Mouse (Mus musculus) liver, adult 2 months (tissue): ENCODE results near the gene Prph. TPM values are rescaled to one million over a fixed set of nuclear protein-coding genes. Genes with fewer than 3 reads are reported as not detected.

Source experiments
- DNase-seq: peaks from one replicate; pipeline ENCODE4 v3.0.0-alpha.2; 2011; ENCODE audit warnings: low read depth, low spot score; ENCODE audit errors: extremely low read depth
- H3K27ac ChIP-seq: fragments of 200-500 bp; replicated peaks from 2 replicates; pipeline ENCODE4 v1.5.1; 2012; ENCODE audit warnings: low read depth, mild to moderate bottlenecking, control low read depth, inconsistent platforms, low read length; ENCODE audit not compliant: insufficient read depth
- H3K27me3 ChIP-seq: fragments of 200-500 bp; 2 replicates; pipeline ENCODE4 v1.6.1; 2012; ENCODE audit warnings: mild to moderate bottlenecking, moderate library complexity, low read length, inconsistent platforms; ENCODE audit not compliant: control insufficient read depth, insufficient read depth
- H3K36me3 ChIP-seq: fragments of 200-500 bp; 2 replicates; pipeline ENCODE4 v1.6.1; 2012; ENCODE audit warnings: low read length, inconsistent platforms; ENCODE audit not compliant: control insufficient read depth, insufficient read depth
- H3K4me1 ChIP-seq: fragments of 200-500 bp; 2 replicates; pipeline ENCODE4 v1.6.1; 2011; ENCODE audit warnings: low read length; ENCODE audit not compliant: control insufficient read depth, insufficient read depth
- H3K4me3 ChIP-seq: fragments of 200-500 bp; 2 replicates; pipeline ENCODE4 v1.5.1; 2011; ENCODE audit warnings: low read depth, mild to moderate bottlenecking, control low read depth, low read length, moderate library complexity; ENCODE audit not compliant: insufficient read depth
- H3K79me2 ChIP-seq: fragments of 200-500 bp; 2 replicates; pipeline ENCODE4 v1.6.1; 2012; ENCODE audit warnings: inconsistent platforms, mild to moderate bottlenecking, low read length, moderate library complexity; ENCODE audit not compliant: control insufficient read depth, insufficient read depth
- H3K9ac ChIP-seq: fragments of 200-500 bp; 2 replicates; pipeline ENCODE4 v1.6.1; 2012; ENCODE audit warnings: low read depth, mild to moderate bottlenecking, control low read depth, inconsistent platforms, low read length
- CTCF ChIP-seq: fragments of 200-500 bp; IDR thresholded peaks from 2 replicates; pipeline ENCODE4 v1.5.1; 2011; ENCODE audit warnings: low read depth, low read length, control low read depth
- POLR2A ChIP-seq: fragments of 200-500 bp; IDR thresholded peaks from 2 replicates; pipeline ENCODE4 v1.6.1; 2011; ENCODE audit warnings: low read length, control low read depth; ENCODE audit not compliant: insufficient read depth; ENCODE audit errors: extremely low read depth
- WGBS: fragments of 180-500 bp; shearing (Covaris S2); methylation state at CpG from one replicate; pipeline ENCODE4 v1.1.7; 2018; 5-methylcytosine and 5-hydroxymethylcytosine counted together
- polyA plus RNA-seq: library from polyadenylated mRNA; depleted of rRNA; stranded (reverse); fragments of >200 nt; gene quantifications from 2 replicates; pipeline ENCODE4 v1.2.3, GENCODE M21; 2012; rRNA removed
- total RNA-seq: library from RNA; depleted of rRNA; stranded (reverse); fragments of >200 nt; gene quantifications from 2 replicates; pipeline ENCODE4 v1.2.3, GENCODE M21; 2014; rRNA removed

The Prph gene
- total and polyA plus RNA-seq, 2 experiments: 0.09 TPM

- Histone ChIP-seq H3K27me3 (no peaks in the 10 kb centered on the region), H3K36me3 (peaks cover 9% of the 10 kb centered on the region; the same call in 1 of the 2 replicates), H3K9ac (peak overlapping the region; percentile 71), H3K27ac (peak overlapping the region; percentile 79), H3K79me2 (peaks cover 7% of the 10 kb centered on the region; the same call in 1 of the 2 replicates), H3K4me3 (peak overlapping the region; percentile 67), H3K4me1 (peaks cover 20% of the 10 kb centered on the region)
- TF ChIP-seq CTCF (no peak), POLR2A (no peak)
- WGBS: 2% methylated on average over 39 of the region's 39 CpGs
- no peak for DNase-seq
Observed at GRCm38 (mm10) chr15:99097840-99098492, 43.0 kb downstream of the Prph start.

DNA sequence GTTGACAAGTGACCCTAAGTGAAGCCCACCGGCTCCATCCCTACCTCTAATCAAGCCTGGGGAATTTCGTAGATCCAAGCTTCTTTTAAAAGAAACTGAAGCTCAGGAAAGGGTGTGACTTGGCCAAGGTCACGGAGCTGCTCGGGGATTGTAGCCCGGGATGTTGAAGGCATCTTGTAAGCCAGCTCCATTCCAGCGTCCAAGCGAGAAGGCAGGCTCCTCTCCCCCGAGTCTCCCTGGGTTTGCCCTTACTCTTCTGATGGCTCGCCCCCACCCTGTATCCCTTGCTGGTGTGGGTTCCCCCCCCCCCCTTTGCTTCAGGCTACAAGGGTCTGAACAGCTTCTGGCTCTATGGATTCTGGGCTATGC is 43.5 kb downstream of the Prph start:
- DNase-seq: no peak
- no peak for TF ChIP-seq POLR2A
- no peak for TF ChIP-seq CTCF
- H3K27me3 ChIP-seq: no peaks in the 10 kb centered on the region
- peaks cover 7% of the 10 kb centered on the region; the same call in 1 of the 2 replicates for H3K79me2 ChIP-seq
- peak overlapping the region; percentile 67; the same call in 1 of the 2 replicates for H3K4me3 ChIP-seq
- H3K4me1 ChIP-seq: peaks cover 20% of the 10 kb centered on the region
- H3K36me3 ChIP-seq: peaks cover 9% of the 10 kb centered on the region; the same call in 1 of the 2 replicates
- H3K9ac ChIP-seq: peak overlapping the region; percentile 71
- peak overlapping the region; percentile 59 for H3K27ac ChIP-seq
- WGBS: 5% methylated on average over 9 of the region's 9 CpGs

GRCm38 (mm10) chr15:99099139-99099556 is 44.2 kb downstream of the Prph start:
- peaks cover 20% of the 10 kb centered on the region for H3K4me1 ChIP-seq
- H3K79me2 ChIP-seq: peaks cover 7% of the 10 kb centered on the region; the same call in 1 of the 2 replicates
- peak overlapping the region; percentile 92 for H3K9ac ChIP-seq
- 2% methylated on average over 15 of the region's 15 CpGs for WGBS
- peak overlapping the region; percentile 89 for H3K4me3 ChIP-seq
- peak; percentile 68; the same call in 1 of the 2 replicates for TF ChIP-seq POLR2A
- TF ChIP-seq CTCF: peak; percentile 92
- H3K36me3 ChIP-seq: peaks cover 14% of the 10 kb centered on the region
- H3K27me3 ChIP-seq: no peaks in the 10 kb centered on the region
- DNase-seq: peak; percentile 97
- peak overlapping the region; percentile 98 for H3K27ac ChIP-seq

GRCm38 (mm10) chr15:99099984-99100383 is 45.0 kb downstream of the Prph start:
- H3K27me3 ChIP-seq: no peaks in the 10 kb centered on the region
- WGBS: 21% methylated on average over 3 of the region's 3 CpGs
- peaks cover 20% of the 10 kb centered on the region for H3K4me1 ChIP-seq
- peak; percentile 75 for DNase-seq
- H3K27ac ChIP-seq: peak overlapping the region; percentile 98
- TF ChIP-seq POLR2A (no peak), CTCF (peak; percentile 14)
- H3K4me3 ChIP-seq: peak overlapping the region; percentile 89
- H3K79me2 ChIP-seq: peaks cover 7% of the 10 kb centered on the region; the same call in 1 of the 2 replicates
- H3K36me3 ChIP-seq: peaks cover 19% of the 10 kb centered on the region
- peak overlapping the region; percentile 92 for H3K9ac ChIP-seq

GRCm38 (mm10) chr15:99105238-99105637 is 50.3 kb downstream of the Prph start:
- H3K27me3 ChIP-seq: no peaks in the 10 kb centered on the region
- H3K36me3 ChIP-seq: peaks cover 25% of the 10 kb centered on the region
- H3K9ac ChIP-seq: no peak overlapping the region
- H3K27ac ChIP-seq: no peak overlapping the region
- peaks cover 7% of the 10 kb centered on the region; the same call in 1 of the 2 replicates for H3K79me2 ChIP-seq
- TF ChIP-seq CTCF (no peak), POLR2A (no peak)
- peaks cover 8% of the 10 kb centered on the region for H3K4me1 ChIP-seq
- H3K4me3 ChIP-seq: no peak overlapping the region
- 69% methylated on average over 7 of the region's 7 CpGs for WGBS
- no peak for DNase-seq

GRCm38 (mm10) chr15:99107866-99108265 is 52.9 kb downstream of the Prph start:
- H3K9ac ChIP-seq: no peak overlapping the region
- no peaks in the 10 kb centered on the region for H3K4me1 ChIP-seq
- TF ChIP-seq POLR2A (no peak), CTCF (no peak)
- no peak overlapping the region for H3K27ac ChIP-seq
- 75% methylated on average over 3 of the region's 3 CpGs for WGBS
- H3K36me3 ChIP-seq: peaks cover 16% of the 10 kb centered on the region
- H3K79me2 ChIP-seq: no peaks in the 10 kb centered on the region
- H3K4me3 ChIP-seq: no peak overlapping the region
- no peak for DNase-seq
- no peaks in the 10 kb centered on the region for H3K27me3 ChIP-seq

Other genes starting within 250 kb of the Prph start
- 0.13 TPM in 1 of 2 replicates, not detected in the other for gene Ddn, start 245.7 kb upstream of the Prph start, total RNA-seq
- not detected in 2 replicates for gene Ddn, start 245.7 kb upstream of the Prph start, polyA plus RNA-seq
- 40.1 and 41.4 TPM in 2 replicates for gene Prkag1, start 223.7 kb upstream of the Prph start, total RNA-seq
- 35.6 and 37.7 TPM in 2 replicates for gene Prkag1, start 223.7 kb upstream of the Prph start, polyA plus RNA-seq
- 6.6 and 10.1 TPM in 2 replicates for gene Kmt2d, start 184.0 kb upstream of the Prph start, total RNA-seq
- gene Kmt2d, start 184.0 kb upstream of the Prph start, polyA plus RNA-seq: 7.1 and 10.3 TPM in 2 replicates
- 0.94 and 1.8 TPM in 2 replicates for gene Rhebl1, start 160.6 kb upstream of the Prph start, total RNA-seq
- 0.35 and 0.37 TPM in 2 replicates for gene Rhebl1, start 160.6 kb upstream of the Prph start, polyA plus RNA-seq
- under 0.01 and 0.13 TPM in 2 replicates for gene Dhh, start 156.6 kb upstream of the Prph start, total RNA-seq
- 0.18 and 0.45 TPM in 2 replicates for gene Dhh, start 156.6 kb upstream of the Prph start, polyA plus RNA-seq
- 24.3 and 28.8 TPM in 2 replicates for gene Lmbr1l, start 136.9 kb upstream of the Prph start, total RNA-seq
- gene Lmbr1l, start 136.9 kb upstream of the Prph start, polyA plus RNA-seq: 21.3 and 32.4 TPM in 2 replicates
- gene Tuba1b, start 120.6 kb upstream of the Prph start, total RNA-seq: 49.9 and 99.4 TPM in 2 replicates
- gene Tuba1b, start 120.6 kb upstream of the Prph start, polyA plus RNA-seq: 151 and 183 TPM in 2 replicates
- gene Gm49450, start 101.6 kb upstream of the Prph start, total RNA-seq: not detected in 2 replicates
- 2.9 and 3.1 TPM in 2 replicates for gene Gm49450, start 101.6 kb upstream of the Prph start, polyA plus RNA-seq
- gene Tuba1a, start 101.5 kb upstream of the Prph start, total RNA-seq: 8.4 and 12.9 TPM in 2 replicates
- gene Tuba1a, start 101.5 kb upstream of the Prph start, polyA plus RNA-seq: 10.7 and 13.7 TPM in 2 replicates
- gene Tuba1c, start 25.3 kb upstream of the Prph start, total RNA-seq: 60.9 and 85.4 TPM in 2 replicates
- 281 and 339 TPM in 2 replicates for gene Tuba1c, start 25.3 kb upstream of the Prph start, polyA plus RNA-seq
- gene Troap, start 19.4 kb downstream of the Prph start, total RNA-seq: 0.34 TPM in 1 of 2 replicates, not detected in the other
- not detected in 2 replicates for gene Troap, start 19.4 kb downstream of the Prph start, polyA plus RNA-seq
- not detected in 2 replicates for gene C1ql4, start 32.6 kb downstream of the Prph start, total RNA-seq
- gene C1ql4, start 32.6 kb downstream of the Prph start, polyA plus RNA-seq: 0.10 and 0.11 TPM in 2 replicates
- gene Dnajc22, start 38.0 kb downstream of the Prph start, total RNA-seq: 146 and 151 TPM in 2 replicates
- gene Dnajc22, start 38.0 kb downstream of the Prph start, polyA plus RNA-seq: 119 and 120 TPM in 2 replicates
- gene Spats2, start 70.7 kb downstream of the Prph start, total RNA-seq: 2.7 and 3.2 TPM in 2 replicates
- gene Spats2, start 70.7 kb downstream of the Prph start, polyA plus RNA-seq: 2.5 and 2.9 TPM in 2 replicates
- gene Kcnh3, start 169.7 kb downstream of the Prph start, total RNA-seq: 0.09 TPM in 1 of 2 replicates, not detected in the other
- 0.06 TPM in 1 of 2 replicates, not detected in the other for gene Kcnh3, start 169.7 kb downstream of the Prph start, polyA plus RNA-seq
- gene Mcrs1, start 196.8 kb downstream of the Prph start, total RNA-seq: 8.9 and 10.8 TPM in 2 replicates
- 12.3 and 15.0 TPM in 2 replicates for gene Mcrs1, start 196.8 kb downstream of the Prph start, polyA plus RNA-seq
- 7.9 and 8.6 TPM in 2 replicates for gene Prpf40b, start 239.9 kb downstream of the Prph start, total RNA-seq
- 15.8 and 27.9 TPM in 2 replicates for gene Prpf40b, start 239.9 kb downstream of the Prph start, polyA plus RNA-seq
- under 0.01 TPM in 1 of 2 replicates, not detected in the other for gene Fam186b, start 240.7 kb downstream of the Prph start, total RNA-seq
- gene Fam186b, start 240.7 kb downstream of the Prph start, polyA plus RNA-seq: 0.02 TPM in 1 of 2 replicates, not detected in the other